ENCODE assay signal across 19 mouse cellular contexts in the genomic region with DNA sequence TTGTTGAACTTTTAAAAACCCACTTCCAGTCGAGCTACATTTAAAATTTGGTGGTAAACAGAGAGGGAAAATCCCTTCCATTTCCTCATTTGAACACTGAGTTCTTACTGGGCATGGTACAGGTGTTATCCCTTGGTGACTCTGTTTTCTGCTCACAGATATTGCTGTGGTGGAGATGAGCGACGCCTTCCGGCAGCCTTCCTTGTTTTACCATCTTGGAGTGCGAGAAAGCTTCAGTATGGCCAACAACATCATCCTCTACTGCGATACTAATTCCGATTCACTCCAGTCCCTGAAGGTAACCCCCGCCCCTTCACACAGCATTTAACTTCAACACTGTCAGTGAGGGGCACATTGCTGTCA.
DNase-seq lines count a peak whose midpoint lies in the region; ATAC-seq lines count a peak whose summit lies in the region.
"Had no signal": no experiment of that assay in that cellular context is flagged by ENCODE, and none has a peak within 500 bp of the region (broad histone marks: within the 10 kb centered on the region; RNA-seq: fewer than 3 reads in every experiment).

No protein-coding gene starts in this region.

- ATAC-seq in erythroid progenitor cell, adult 5-6 weeks (replicated peaks; ENCODE audit: low FRiP score, poor library complexity, severe bottlenecking): no peak
- ATAC-seq: forebrain, embryonic 13.5 days had no signal

- DNase-seq in A20 (ENCODE audit: low read depth, low spot score): peak; percentile 81
- DNase-seq in B cell, adult 2 months: peak; percentile 54 to 60
- peak; percentile 18 for DNase-seq in T-cell, adult 2 months (ENCODE audit: low spot score)
- peak; percentile 48 for DNase-seq in naive thymus-derived CD4-positive, alpha-beta T cell, adult 2 months (ENCODE audit: low read depth)
- no peak for DNase-seq in lung, adult 18-20 months
- no peak for DNase-seq in cerebellum, adult 9-11 months
- DNase-seq: adrenal gland, postnatal 25 days; cerebellum, adult 2 months; cerebellum, postnatal 25 days; gastrocnemius, postnatal 10 days; heart, postnatal 10 days; kidney, adult 18-20 months; kidney, postnatal 25 days; lung, postnatal 36 days; midbrain, embryonic 14.5 days; right cerebral cortex, adult 18-20 months; thymus, postnatal 14 days had no signal

Comparison
In these comparisons a context has a peak if more than half of its experiments do, and no peak if none do; other contexts are left out.
1. DNase-seq: peak in A20 (single experiment), B cell, adult 2 months (2 of 2), T-cell, adult 2 months (single experiment) and naive thymus-derived CD4-positive, alpha-beta T cell, adult 2 months (single experiment); none in lung, adult 18-20 months (0 of 2) and cerebellum, adult 9-11 months (single experiment).